Mouse (Mus musculus) lung, adult 2 months (tissue): Measurements from ENCODE around the gene Cdkn2aip.

Experiments
- CTCF ChIP-seq: fragments of 200-500 bp; IDR thresholded peaks from 2 replicates; pipeline ENCODE4 v1.5.1; 2011; ENCODE audit warnings: mild to moderate bottlenecking, low read length, control low read depth; ENCODE audit not compliant: insufficient read depth
- POLR2A ChIP-seq: fragments of 200-500 bp; IDR thresholded peaks from 2 replicates; pipeline ENCODE4 v1.6.1; 2011; ENCODE audit warnings: low read depth, mild to moderate bottlenecking, control low read depth, low read length, borderline replicate concordance; ENCODE audit errors: extremely low read depth

- TF ChIP-seq POLR2A = no peak
- no peak for TF ChIP-seq CTCF
These were observed 15.6 kb upstream of the Cdkn2aip start for GRCm38 (mm10) chr8:47729324-47729723.
